Mouse (Mus musculus): Measurements from ENCODE around the gene Mef2d. TPM values are rescaled to one million over a fixed set of nuclear protein-coding genes. Genes with fewer than 3 reads are reported as not detected.

Gene Mef2d
- polyA plus RNA-seq, 1 experiment, result 343 TPM

- Histone ChIP-seq H3K27ac (ENCODE audit: control insufficient read depth, insufficient read depth, low read length) (no peak overlapping the region), H3K4me1 (replicated peaks; ENCODE audit: control insufficient read depth, insufficient read depth, low read length) (no peaks in the 10 kb centered on the region), H3K27me3 (ENCODE audit: control insufficient read depth, insufficient read depth, low read length) (no peaks in the 10 kb centered on the region), H3K4me3 (ENCODE audit: control insufficient read depth, insufficient read depth, low read length) (no peak overlapping the region), H3K36me3 (ENCODE audit: control insufficient read depth, insufficient read depth, low read length) (peaks cover 87% of the 10 kb centered on the region)
- WGBS, result 93% methylated on average over 8 of the region's 8 CpGs
- DNase-seq, result no peak
- TF ChIP-seq CTCF (IDR thresholded peaks at IDR 0.05; ENCODE audit: borderline replicate concordance, control insufficient read depth, extremely low read depth, insufficient read depth, low read length, poor library complexity) (no peak), POLR2A (IDR thresholded peaks at IDR 0.05; ENCODE audit: control insufficient read depth, extremely low read depth, insufficient read depth, low read length, poor library complexity) (no peak)
Observed at GRCm38 (mm10) chr3:88162259-88162658, 20.1 kb downstream of the Mef2d start.

GRCm38 (mm10) chr3:88162811-88163210, 20.6 kb downstream of the Mef2d start:
- Histone ChIP-seq H3K27me3 (ENCODE audit: control insufficient read depth, insufficient read depth, low read length) (no peaks in the 10 kb centered on the region), H3K4me3 (ENCODE audit: control insufficient read depth, insufficient read depth, low read length) (no peak overlapping the region), H3K4me1 (replicated peaks; ENCODE audit: control insufficient read depth, insufficient read depth, low read length) (no peaks in the 10 kb centered on the region), H3K36me3 (ENCODE audit: control insufficient read depth, insufficient read depth, low read length) (peaks cover 93% of the 10 kb centered on the region), H3K27ac (ENCODE audit: control insufficient read depth, insufficient read depth, low read length) (no peak overlapping the region)
- 94% methylated on average over 4 of the region's 4 CpGs for WGBS
- no peak for DNase-seq
- no peak for TF ChIP-seq CTCF (IDR thresholded peaks at IDR 0.05; ENCODE audit: borderline replicate concordance, control insufficient read depth, extremely low read depth, insufficient read depth, low read length, poor library complexity)
- TF ChIP-seq POLR2A (IDR thresholded peaks at IDR 0.05; ENCODE audit: control insufficient read depth, extremely low read depth, insufficient read depth, low read length, poor library complexity), result no peak

GRCm38 (mm10) chr3:88163847-88164246, 21.7 kb downstream of the Mef2d start:
- TF ChIP-seq CTCF (IDR thresholded peaks at IDR 0.05; ENCODE audit: borderline replicate concordance, control insufficient read depth, extremely low read depth, insufficient read depth, low read length, poor library complexity) (no peak), POLR2A (IDR thresholded peaks at IDR 0.05; ENCODE audit: control insufficient read depth, extremely low read depth, insufficient read depth, low read length, poor library complexity) (no peak)
- WGBS, result 96% methylated on average over 3 of the region's 3 CpGs
- no peaks in the 10 kb centered on the region for H3K27me3 ChIP-seq (ENCODE audit: control insufficient read depth, insufficient read depth, low read length)
- no peak overlapping the region for H3K27ac ChIP-seq (ENCODE audit: control insufficient read depth, insufficient read depth, low read length)
- H3K4me3 ChIP-seq (ENCODE audit: control insufficient read depth, insufficient read depth, low read length), result no peak overlapping the region
- H3K4me1 ChIP-seq (replicated peaks; ENCODE audit: control insufficient read depth, insufficient read depth, low read length), result no peaks in the 10 kb centered on the region
- peaks cover 94% of the 10 kb centered on the region for H3K36me3 ChIP-seq (ENCODE audit: control insufficient read depth, insufficient read depth, low read length)
- no peak for DNase-seq

- Histone ChIP-seq H3K27me3 (ENCODE audit: control insufficient read depth, insufficient read depth, low read length) (no peaks in the 10 kb centered on the region), H3K36me3 (ENCODE audit: control insufficient read depth, insufficient read depth, low read length) (peaks cover 94% of the 10 kb centered on the region), H3K27ac (ENCODE audit: control insufficient read depth, insufficient read depth, low read length) (no peak overlapping the region), H3K4me3 (ENCODE audit: control insufficient read depth, insufficient read depth, low read length) (no peak overlapping the region), H3K4me1 (replicated peaks; ENCODE audit: control insufficient read depth, insufficient read depth, low read length) (no peaks in the 10 kb centered on the region)
- DNase-seq, result no peak
- WGBS, result 95% methylated on average over 3 of the region's 3 CpGs
- no peak for TF ChIP-seq CTCF (IDR thresholded peaks at IDR 0.05; ENCODE audit: borderline replicate concordance, control insufficient read depth, extremely low read depth, insufficient read depth, low read length, poor library complexity)
- no peak for TF ChIP-seq POLR2A (IDR thresholded peaks at IDR 0.05; ENCODE audit: control insufficient read depth, extremely low read depth, insufficient read depth, low read length, poor library complexity)
Observed at GRCm38 (mm10) chr3:88164263-88164662, 22.1 kb downstream of the Mef2d start.

- Histone ChIP-seq H3K4me3 (ENCODE audit: control insufficient read depth, insufficient read depth, low read length) (no peak overlapping the region), H3K27ac (ENCODE audit: control insufficient read depth, insufficient read depth, low read length) (no peak overlapping the region), H3K4me1 (replicated peaks; ENCODE audit: control insufficient read depth, insufficient read depth, low read length) (no peaks in the 10 kb centered on the region), H3K36me3 (ENCODE audit: control insufficient read depth, insufficient read depth, low read length) (peaks cover 94% of the 10 kb centered on the region), H3K27me3 (ENCODE audit: control insufficient read depth, insufficient read depth, low read length) (no peaks in the 10 kb centered on the region)
- 90% methylated on average over 5 of the region's 5 CpGs for WGBS
- no peak for TF ChIP-seq POLR2A (IDR thresholded peaks at IDR 0.05; ENCODE audit: control insufficient read depth, extremely low read depth, insufficient read depth, low read length, poor library complexity)
- TF ChIP-seq CTCF (IDR thresholded peaks at IDR 0.05; ENCODE audit: borderline replicate concordance, control insufficient read depth, extremely low read depth, insufficient read depth, low read length, poor library complexity), result no peak
- no peak for DNase-seq
Observed at GRCm38 (mm10) chr3:88166056-88166455, 23.9 kb downstream of the Mef2d start.

- TF ChIP-seq CTCF (IDR thresholded peaks at IDR 0.05; ENCODE audit: borderline replicate concordance, control insufficient read depth, extremely low read depth, insufficient read depth, low read length, poor library complexity) (no peak), POLR2A (IDR thresholded peaks at IDR 0.05; ENCODE audit: control insufficient read depth, extremely low read depth, insufficient read depth, low read length, poor library complexity) (no peak)
- no peak overlapping the region for H3K27ac ChIP-seq (ENCODE audit: control insufficient read depth, insufficient read depth, low read length)
- WGBS, result 92% methylated on average over 5 of the region's 5 CpGs
- H3K4me3 ChIP-seq (ENCODE audit: control insufficient read depth, insufficient read depth, low read length), result no peak overlapping the region
- H3K4me1 ChIP-seq (replicated peaks; ENCODE audit: control insufficient read depth, insufficient read depth, low read length), result no peaks in the 10 kb centered on the region
- peaks cover 77% of the 10 kb centered on the region for H3K36me3 ChIP-seq (ENCODE audit: control insufficient read depth, insufficient read depth, low read length)
- DNase-seq, result no peak
- no peaks in the 10 kb centered on the region for H3K27me3 ChIP-seq (ENCODE audit: control insufficient read depth, insufficient read depth, low read length)
Observed at GRCm38 (mm10) chr3:88170361-88170760, 28.2 kb downstream of the Mef2d start.

- Histone ChIP-seq H3K4me1 (replicated peaks; ENCODE audit: control insufficient read depth, insufficient read depth, low read length) (no peaks in the 10 kb centered on the region), H3K27me3 (ENCODE audit: control insufficient read depth, insufficient read depth, low read length) (no peaks in the 10 kb centered on the region), H3K36me3 (ENCODE audit: control insufficient read depth, insufficient read depth, low read length) (peaks cover 59% of the 10 kb centered on the region), H3K27ac (ENCODE audit: control insufficient read depth, insufficient read depth, low read length) (no peak overlapping the region), H3K4me3 (ENCODE audit: control insufficient read depth, insufficient read depth, low read length) (no peak overlapping the region)
- WGBS, result 95% methylated on average over 3 of the region's 3 CpGs
- no peak for DNase-seq
- no peak for TF ChIP-seq CTCF (IDR thresholded peaks at IDR 0.05; ENCODE audit: borderline replicate concordance, control insufficient read depth, extremely low read depth, insufficient read depth, low read length, poor library complexity)
- no peak for TF ChIP-seq POLR2A (IDR thresholded peaks at IDR 0.05; ENCODE audit: control insufficient read depth, extremely low read depth, insufficient read depth, low read length, poor library complexity)
Observed at GRCm38 (mm10) chr3:88172440-88172839, 30.3 kb downstream of the Mef2d start.

All from thymus, adult 2 months (tissue).